Mouse (Mus musculus) frontal cortex, postnatal 36 days (tissue): ENCODE measurements around the gene Washc4.
"Not testable (repeated sequence)": the region's sequence is repeated elsewhere in the genome, so short reads cannot be mapped to it uniquely, and the experiment has no call there.

Experiments used
- DNase-seq, 2 experiments: peaks; one replicate each; pipeline ENCODE4 v3.0.0; 2022; ENCODE audit warnings: low spot score in 2 of 2

Washc4 gene

GRCm38 (mm10) chr10:83543439-83544102 lies at the start of gene Washc4:
Washc4 (plus strand) TSS chr10:83543752.
- DNase-seq: peak; percentile 94 to 95

GRCm38 (mm10) chr10:83497321-83497720 lies 46.2 kb upstream of the Washc4 start:
- DNase-seq: no peak

- peak; percentile 1 to 15 for DNase-seq
Measured at GRCm38 (mm10) chr10:83508962-83509660, 34.4 kb upstream of the Washc4 start.

- DNase-seq: no peak
Measured at GRCm38 (mm10) chr10:83511304-83511703, 32.2 kb upstream of the Washc4 start.

- no peak for DNase-seq
Measured at GRCm38 (mm10) chr10:83513736-83514135, 29.8 kb upstream of the Washc4 start.

GRCm38 (mm10) chr10:83520990-83521389 lies 22.6 kb upstream of the Washc4 start:
- DNase-seq: no peak

- DNase-seq: not testable (repeated sequence)
Measured at GRCm38 (mm10) chr10:83524238-83524637, 19.3 kb upstream of the Washc4 start.

- DNase-seq: no peak
Measured at GRCm38 (mm10) chr10:83530384-83530967, 13.1 kb upstream of the Washc4 start.

- peak; percentile 76 to 84 for DNase-seq
Measured at GRCm38 (mm10) chr10:83533258-83533909, 10.2 kb upstream of the Washc4 start.

- peak; percentile 19 to 44 for DNase-seq
Measured at GRCm38 (mm10) chr10:83533910-83534283, 9.7 kb upstream of the Washc4 start, which contains the start of gene Aldh1l2. Aldh1l2 (minus strand) TSS chr10:83534140.

GRCm38 (mm10) chr10:83536436-83536835 lies 7.1 kb upstream of the Washc4 start:
- no peak for DNase-seq

- DNase-seq: no peak
Measured at GRCm38 (mm10) chr10:83539311-83539980, 4.1 kb upstream of the Washc4 start.

- no peak for DNase-seq
Measured at GRCm38 (mm10) chr10:83540092-83540491, 3.5 kb upstream of the Washc4 start.

GRCm38 (mm10) chr10:83542241-83542640 lies 1.3 kb upstream of the Washc4 start:
- peak; percentile 32 to 73 for DNase-seq

GRCm38 (mm10) chr10:83544103-83544479 lies 539 bp downstream of the Washc4 start:
- no peak for DNase-seq

- no peak for DNase-seq
Measured at GRCm38 (mm10) chr10:83545341-83545740, 1.8 kb downstream of the Washc4 start.

- no peak for DNase-seq
Measured at GRCm38 (mm10) chr10:83563005-83563404, 19.5 kb downstream of the Washc4 start.

- no peak for DNase-seq
Measured at GRCm38 (mm10) chr10:83565449-83566441, 22.2 kb downstream of the Washc4 start.

- DNase-seq: no peak
Measured at GRCm38 (mm10) chr10:83590801-83591200, 47.2 kb downstream of the Washc4 start.

- no peak for DNase-seq
Measured at GRCm38 (mm10) chr10:83592616-83593015, 49.1 kb downstream of the Washc4 start.

- no peak for DNase-seq
Measured at GRCm38 (mm10) chr10:83594526-83594925, 51.0 kb downstream of the Washc4 start.
